Mouse (Mus musculus) embryonic facial prominence, embryonic 12.5 days (tissue): Measurements from ENCODE around the gene 6430531B16Rik. TPM values are rescaled to one million over a fixed set of nuclear protein-coding genes. Genes with fewer than 3 reads are reported as not detected.

ENCODE experiments used
- ATAC-seq: fragments of 200-750 bp; cut with Nextera tagmentation; 2 replicates; pipeline ENCODE4 v1.8.0; 2017; ENCODE audit not compliant: insufficient number of reproducible peaks, insufficient read depth, low FRiP score, low TSS enrichment
- H3K27ac ChIP-seq: fragments of 300-500 bp; sonication (generic); 2 replicates; pipeline ENCODE4 v1.5.1; 2016; ENCODE audit warnings: mild to moderate bottlenecking
- H3K27me3 ChIP-seq: fragments of 300-500 bp; sonication (generic); 2 replicates; pipeline ENCODE4 v1.6.1; 2016; ENCODE audit warnings: mild to moderate bottlenecking, moderate library complexity
- H3K36me3 ChIP-seq: fragments of 300-500 bp; sonication (generic); 2 replicates; pipeline ENCODE4 v1.6.1; 2016; ENCODE audit warnings: mild to moderate bottlenecking
- H3K4me1 ChIP-seq: fragments of 300-500 bp; sonication (generic); 2 replicates; pipeline ENCODE4 v1.6.1; 2016
- H3K4me2 ChIP-seq: fragments of 300-500 bp; sonication (generic); replicated peaks from 2 replicates; pipeline ENCODE4 v1.6.1; 2016; ENCODE audit warnings: mild to moderate bottlenecking, moderate library complexity
- H3K4me3 ChIP-seq: fragments of 300-500 bp; sonication (generic); 2 replicates; pipeline ENCODE4 v1.5.1; 2016; ENCODE audit warnings: mild to moderate bottlenecking
- H3K9ac ChIP-seq: fragments of 300-500 bp; sonication (generic); 2 replicates; pipeline ENCODE4 v1.6.1; 2016; ENCODE audit warnings: mild to moderate bottlenecking, moderate library complexity
- H3K9me3 ChIP-seq: fragments of 300-500 bp; sonication (generic); 2 replicates; pipeline ENCODE4 v1.6.1; 2016; ENCODE audit warnings: mild to moderate bottlenecking, moderate library complexity
- WGBS: fragments of 180-500 bp; shearing (Covaris S2); methylation state at CpG from one replicate; pipeline ENCODE4 v1.1.7; 2016; 5-methylcytosine and 5-hydroxymethylcytosine counted together
- microRNA counts: library from miRNA; unstranded; fragments of <30 nt; microRNA quantifications from one replicate; lab custom pipeline; 2017
- microRNA-seq: library from miRNA; unstranded; fragments of <30 nt; microRNA quantifications from one replicate; pipeline ENCODE4, GENCODE M21; 2017
- polyA plus RNA-seq: library from polyadenylated mRNA; unstranded; fragments of >200 nt; fragmentation: Nextera tagmentation; extraction: Ambion mirVana; gene quantifications from 2 replicates; pipeline ENCODE4 v1.2.1, GENCODE M21; 2016

Gene 6430531B16Rik
- polyA plus RNA-seq, 1 experiment from 2014 or later: 0.14 TPM

GRCm38 (mm10) chr7:139936705-139937104 lies 41.9 kb downstream of the 6430531B16Rik start:
- Histone ChIP-seq H3K4me3 (no peak overlapping the region), H3K27ac (no peak overlapping the region), H3K4me2 (no peak overlapping the region), H3K27me3 (peaks cover 17% of the 10 kb centered on the region), H3K4me1 (no peaks in the 10 kb centered on the region), H3K9me3 (no peaks in the 10 kb centered on the region), H3K9ac (no peak overlapping the region), H3K36me3 (no peaks in the 10 kb centered on the region)
- no peak for ATAC-seq
- 85% methylated on average over 10 of the region's 10 CpGs for WGBS

GRCm38 (mm10) chr7:139930732-139931131 lies 47.8 kb downstream of the 6430531B16Rik start:
- H3K9me3 ChIP-seq: no peaks in the 10 kb centered on the region
- no peaks in the 10 kb centered on the region for H3K4me1 ChIP-seq
- H3K27ac ChIP-seq: no peak overlapping the region
- H3K4me3 ChIP-seq: no peak overlapping the region
- H3K36me3 ChIP-seq: no peaks in the 10 kb centered on the region
- H3K9ac ChIP-seq: no peak overlapping the region
- ATAC-seq: peak; percentile 70; the same call in 1 of the 2 replicates
- WGBS: 13% methylated on average over 11 of the region's 11 CpGs
- no peaks in the 10 kb centered on the region for H3K27me3 ChIP-seq
- no peak overlapping the region for H3K4me2 ChIP-seq

MicroRNA genes within 50 kb of the gene (microRNA counts, 519-probe panel; counts per million panel counts)
- microRNA mmu-miR-202-3p (lab: Ali Mortazavi, UCI) (460 counts per million, percentile 65 among the panel's probes with 10 or more counts), microRNA mmu-miR-202-5p (lab: Ali Mortazavi, UCI) (2,516 counts per million, percentile 69 among the panel's probes with 10 or more counts)

Small RNA genes lying within 50 kb of the gene (microRNA-seq; reads per million reads assigned to microRNA genes)
- not detected for gene Mir202
- gene Mir7062: 1.5 reads per million
- not detected for gene mmu-mir-7686

Other genes starting within 250 kb of the 6430531B16Rik start
- 1.2 and 1.3 TPM in 2 replicates for gene Adgra1, start 144.6 kb downstream of the 6430531B16Rik start, polyA plus RNA-seq
- 0.15 and 0.28 TPM in 2 replicates for gene Kndc1, start 84.1 kb downstream of the 6430531B16Rik start, polyA plus RNA-seq
- gene Utf1, start 35.0 kb downstream of the 6430531B16Rik start, polyA plus RNA-seq: 0.22 TPM in 1 of 2 replicates, not detected in the other
- gene Adam8, start 13.8 kb upstream of the 6430531B16Rik start, polyA plus RNA-seq: 2.3 and 2.8 TPM in 2 replicates
- gene Zfp511, start 57.6 kb upstream of the 6430531B16Rik start, polyA plus RNA-seq: 37.9 and 39.6 TPM in 2 replicates
- 73.8 and 82.9 TPM in 2 replicates for gene Tubgcp2, start 57.9 kb upstream of the 6430531B16Rik start, polyA plus RNA-seq
- 0.47 and 0.59 TPM in 2 replicates for gene Msx3, start 70.3 kb upstream of the 6430531B16Rik start, polyA plus RNA-seq
- gene Caly, start 103.8 kb upstream of the 6430531B16Rik start, polyA plus RNA-seq: 2.6 and 2.7 TPM in 2 replicates
- gene Prap1, start 114.6 kb upstream of the 6430531B16Rik start, polyA plus RNA-seq: not detected in 2 replicates
- 22.0 and 27.1 TPM in 2 replicates for gene Fuom, start 123.7 kb upstream of the 6430531B16Rik start, polyA plus RNA-seq
- gene Paox, start 137.0 kb upstream of the 6430531B16Rik start, polyA plus RNA-seq: 19.1 and 20.8 TPM in 2 replicates
- 172 and 173 TPM in 2 replicates for gene Echs1, start 137.7 kb upstream of the 6430531B16Rik start, polyA plus RNA-seq
- gene Mtg1, start 158.8 kb upstream of the 6430531B16Rik start, polyA plus RNA-seq: 26.1 and 30.5 TPM in 2 replicates
- gene Sprn, start 176.1 kb upstream of the 6430531B16Rik start, polyA plus RNA-seq: 1.2 TPM in 2 replicates
- gene Olfr522, start 186.0 kb upstream of the 6430531B16Rik start, polyA plus RNA-seq: not detected in 2 replicates
- gene Olfr523, start 194.5 kb upstream of the 6430531B16Rik start, polyA plus RNA-seq: not detected in 2 replicates
- gene Olfr524, start 227.2 kb upstream of the 6430531B16Rik start, polyA plus RNA-seq: not detected in 2 replicates
- not detected in 2 replicates for gene Cd163l1, start 239.5 kb upstream of the 6430531B16Rik start, polyA plus RNA-seq